Mouse (Mus musculus) limb, embryonic 14.5 days (tissue): Measurements from ENCODE around the gene Sf3b6. TPM values are rescaled to one million over a fixed set of nuclear protein-coding genes. Genes with fewer than 3 reads are reported as not detected.
"Not testable (repeated sequence)": the region's sequence is repeated elsewhere in the genome, so short reads cannot be mapped to it uniquely, and the experiment has no call there.

ENCODE experiments used
- ATAC-seq: fragments of 200-750 bp; cut with Nextera tagmentation; 2 replicates; pipeline ENCODE4 v1.8.0; 2017; ENCODE audit warnings: low read depth, moderate number of reproducible peaks, moderate TSS enrichment; ENCODE audit not compliant: low FRiP score
- DNase-seq: peaks from one replicate; pipeline ENCODE4 v3.0.0-alpha.2; 2015; ENCODE audit warnings: low spot score
- H3K27ac ChIP-seq: fragments of 300-500 bp; sonication (generic); replicated peaks from 2 replicates; pipeline ENCODE4 v1.5.1; 2014; ENCODE audit warnings: low read depth, mild to moderate bottlenecking, low read length, moderate library complexity, mixed read lengths
- H3K27me3 ChIP-seq: fragments of 300-500 bp; sonication (generic); 2 replicates; pipeline ENCODE4 v1.6.1; 2014; ENCODE audit warnings: low read length, mixed read lengths; ENCODE audit not compliant: control insufficient read depth, insufficient read depth
- H3K36me3 ChIP-seq: fragments of 300-500 bp; sonication (generic); 2 replicates; pipeline ENCODE4 v1.6.1; 2014; ENCODE audit warnings: mild to moderate bottlenecking, low read length, moderate library complexity, mixed read lengths; ENCODE audit not compliant: control insufficient read depth, insufficient read depth
- H3K4me1 ChIP-seq: fragments of 300-500 bp; sonication (generic); 2 replicates; pipeline ENCODE4 v1.6.1; 2014; ENCODE audit warnings: antibody characterized with exemption, low read length, mixed read lengths; ENCODE audit not compliant: control insufficient read depth, insufficient read depth
- H3K4me2 ChIP-seq: fragments of 300-500 bp; sonication (generic); replicated peaks from 2 replicates; pipeline ENCODE4 v1.6.1; 2014; ENCODE audit warnings: low read depth, mild to moderate bottlenecking, low read length, moderate library complexity; ENCODE audit not compliant: severe bottlenecking
- H3K4me3 ChIP-seq: fragments of 300-500 bp; sonication (generic); replicated peaks from 2 replicates; pipeline ENCODE4 v1.5.1; 2014; ENCODE audit warnings: low read length
- H3K9ac ChIP-seq: fragments of 300-500 bp; sonication (generic); 2 replicates; pipeline ENCODE4 v1.6.1; 2014; ENCODE audit warnings: mild to moderate bottlenecking, low read depth, low read length, moderate library complexity; ENCODE audit not compliant: severe bottlenecking
- H3K9me3 ChIP-seq: fragments of 300-500 bp; sonication (generic); 2 replicates; pipeline ENCODE4 v1.6.1; 2016; ENCODE audit warnings: low read length; ENCODE audit not compliant: control insufficient read depth
- POLR2A ChIP-seq: fragments of 200-500 bp; IDR thresholded peaks from 2 replicates; pipeline ENCODE4 v1.8.0; 2012; ENCODE audit warnings: inconsistent platforms, mild to moderate bottlenecking, moderate library complexity, borderline replicate concordance; ENCODE audit not compliant: insufficient read depth, insufficient read length; ENCODE audit errors: extremely low read depth
- WGBS: fragments of 180-500 bp; shearing (Covaris S2); extraction: QIAGEN DNeasy Blood & Tissue Kit; methylation state at CpG from one replicate; pipeline ENCODE4 v1.1.7; 2014; 5-methylcytosine and 5-hydroxymethylcytosine counted together
- polyA plus RNA-seq, 2 experiments: library from polyadenylated mRNA; depleted of rRNA in 1 of 2; stranded (reverse) in 1 of 2; unstranded in 1 of 2; fragments of >200 nt; fragmentation: Nextera tagmentation in 1 of 2; extraction: Ambion mirVana in 1 of 2; gene quantifications; 2 replicates each; pipeline versions ENCODE4 v1.2.1 to v1.2.3; 2012 to 2014

The Sf3b6 gene
- polyA plus RNA-seq, 2 experiments = 179 to 307 TPM

DNA sequence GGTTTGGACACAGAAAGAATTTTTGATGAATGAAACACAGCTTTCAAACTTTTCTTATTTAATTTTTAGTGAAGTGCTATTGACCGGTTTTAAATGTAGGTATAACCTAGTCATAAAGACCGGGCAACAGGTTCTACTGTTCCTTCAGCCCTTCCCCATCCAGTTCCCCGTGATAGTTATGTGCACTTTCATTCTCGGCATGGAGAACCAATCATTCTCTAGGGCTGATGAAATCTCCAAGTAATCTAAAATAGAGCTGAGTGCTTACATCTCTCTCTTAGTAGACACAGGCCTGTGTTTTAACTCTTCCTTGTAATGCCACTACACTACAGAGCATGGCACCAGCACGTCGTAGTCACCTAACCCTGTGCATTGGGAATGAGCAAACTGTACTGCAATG is 39.6 kb upstream of the Sf3b6 start:
- H3K4me3 ChIP-seq = no peak overlapping the region
- no peaks in the 10 kb centered on the region for H3K36me3 ChIP-seq
- ATAC-seq = no peak
- H3K27ac ChIP-seq = no peak overlapping the region
- DNase-seq = no peak
- TF ChIP-seq POLR2A = no peak
- no peak overlapping the region for H3K9ac ChIP-seq
- H3K4me2 ChIP-seq = no peak overlapping the region
- no peaks in the 10 kb centered on the region for H3K27me3 ChIP-seq
- 85% methylated on average over 6 of the region's 6 CpGs for WGBS
- H3K9me3 ChIP-seq = no peaks in the 10 kb centered on the region
- no peaks in the 10 kb centered on the region for H3K4me1 ChIP-seq

DNA sequence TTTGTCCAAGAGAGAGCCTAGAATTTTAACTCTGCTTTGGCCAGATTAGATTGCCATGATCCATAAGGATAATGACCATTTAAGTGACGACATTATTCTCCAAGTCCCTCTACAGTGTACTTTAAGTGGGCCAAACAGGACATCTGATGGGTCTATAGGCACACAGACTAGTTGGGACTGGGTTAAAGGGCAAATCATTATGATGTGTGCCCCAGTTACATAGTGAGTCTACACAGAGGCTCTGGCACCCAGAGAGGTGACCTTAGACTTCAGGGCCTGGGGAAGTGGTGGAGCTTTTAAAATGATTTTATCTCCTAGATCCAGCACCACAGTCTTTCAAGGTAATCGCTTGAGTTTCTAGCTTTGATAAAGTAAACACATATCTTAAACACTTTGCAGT is 37.1 kb upstream of the Sf3b6 start:
- no peaks in the 10 kb centered on the region for H3K4me1 ChIP-seq
- H3K9me3 ChIP-seq = no peaks in the 10 kb centered on the region
- H3K27me3 ChIP-seq = no peaks in the 10 kb centered on the region
- ATAC-seq (no peak), DNase-seq (no peak)
- no peak for TF ChIP-seq POLR2A
- no peak overlapping the region for H3K4me3 ChIP-seq
- no peak overlapping the region for H3K9ac ChIP-seq
- H3K4me2 ChIP-seq = no peak overlapping the region
- H3K27ac ChIP-seq = no peak overlapping the region
- H3K36me3 ChIP-seq = no peaks in the 10 kb centered on the region
- 71% methylated on average over 2 of the region's 2 CpGs for WGBS

DNA sequence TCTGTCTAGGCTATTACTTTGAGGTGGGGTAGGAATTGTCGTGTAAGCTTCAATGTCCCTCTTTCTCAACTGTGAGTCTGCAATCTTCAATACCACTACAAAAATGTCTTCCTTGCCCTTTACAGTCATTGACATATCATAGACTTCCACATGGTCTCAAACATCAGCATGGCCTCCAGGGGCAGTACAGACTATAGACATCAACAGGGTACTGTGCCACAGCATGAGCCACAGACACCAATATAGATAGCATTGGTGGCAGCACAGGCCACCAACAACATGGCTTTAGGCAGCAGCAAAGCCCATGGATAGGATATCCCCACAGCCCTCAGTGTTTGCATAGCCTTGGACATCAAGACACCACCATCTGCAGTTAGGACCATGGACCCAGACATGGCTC is 36.1 kb upstream of the Sf3b6 start:
- no peak for TF ChIP-seq POLR2A
- DNase-seq = no peak
- Histone ChIP-seq H3K27ac (no peak overlapping the region), H3K4me3 (no peak overlapping the region), H3K36me3 (no peaks in the 10 kb centered on the region), H3K4me1 (no peaks in the 10 kb centered on the region), H3K9ac (no peak overlapping the region), H3K4me2 (no peak overlapping the region), H3K27me3 (no peaks in the 10 kb centered on the region), H3K9me3 (no peaks in the 10 kb centered on the region)
- 83% methylated on average over 1 of the region's 1 CpGs for WGBS
- no peak for ATAC-seq

DNA sequence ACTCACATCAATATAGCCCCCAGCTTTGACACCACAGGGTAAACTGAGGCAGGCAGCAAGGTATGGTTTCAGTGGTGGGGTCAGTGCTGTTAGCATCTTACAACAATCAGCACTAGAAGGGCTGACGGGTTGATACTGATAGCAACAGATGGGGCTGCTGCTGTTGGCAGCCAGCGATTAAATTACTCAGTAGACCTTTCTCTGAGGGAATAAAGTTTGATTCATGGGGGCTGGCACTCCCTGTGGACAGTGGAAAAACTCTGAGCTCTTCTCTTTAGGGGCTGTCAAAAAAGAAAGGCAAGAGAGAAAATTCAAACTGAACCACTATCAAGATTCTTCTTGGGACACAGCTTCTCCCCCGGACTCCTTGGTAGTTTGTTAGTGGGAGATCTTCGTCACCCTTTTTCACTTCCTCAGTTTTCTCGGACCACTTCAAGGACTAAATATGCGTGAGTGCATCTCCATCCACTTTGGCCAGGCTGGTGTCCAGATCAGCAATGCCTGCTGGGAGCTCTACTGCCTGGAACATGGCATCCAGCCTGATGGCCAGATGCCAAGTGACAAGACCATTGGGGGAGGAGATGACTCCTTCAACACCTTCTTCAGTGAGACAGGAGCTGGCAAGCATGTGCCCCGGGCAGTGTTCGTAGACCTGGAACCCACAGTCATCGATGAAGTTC is 35.5 kb upstream of the Sf3b6 start:
- DNase-seq = not testable (repeated sequence)

DNA sequence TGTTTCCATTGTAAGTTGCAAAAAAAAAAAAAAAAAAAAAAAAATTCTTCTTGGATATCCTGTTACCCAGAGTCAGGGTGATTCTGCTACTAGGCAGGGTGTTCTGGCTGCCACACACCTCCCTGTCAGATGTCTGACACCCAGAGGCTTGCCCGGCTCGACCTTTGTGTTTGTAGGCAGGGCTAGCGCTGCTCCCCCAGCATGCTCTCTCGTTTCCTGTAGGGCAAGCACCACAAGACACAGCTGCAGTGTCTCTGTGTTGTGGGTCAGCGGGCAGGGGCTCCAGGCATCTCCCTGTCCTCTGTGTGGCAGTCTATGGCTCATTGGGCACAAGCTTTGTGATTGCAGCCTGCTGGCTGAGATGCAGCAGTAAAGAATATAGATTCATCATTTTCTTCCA is 33.7 kb upstream of the Sf3b6 start:
- DNase-seq = no peak
- Histone ChIP-seq H3K9me3 (no peaks in the 10 kb centered on the region), H3K4me2 (no peak overlapping the region), H3K36me3 (no peaks in the 10 kb centered on the region), H3K9ac (no peak overlapping the region), H3K4me1 (no peaks in the 10 kb centered on the region), H3K27me3 (no peaks in the 10 kb centered on the region), H3K27ac (no peak overlapping the region), H3K4me3 (no peak overlapping the region)
- WGBS = 50% methylated on average over 5 of the region's 5 CpGs
- no peak for ATAC-seq
- TF ChIP-seq POLR2A = no peak

More for the DNA sequence above, 35.5 kb upstream of the Sf3b6 start:
- not testable (repeated sequence) for H3K4me2 ChIP-seq, H3K36me3 ChIP-seq, ATAC-seq, H3K4me3 ChIP-seq, H3K9ac ChIP-seq, H3K4me1 ChIP-seq, H3K27me3 ChIP-seq, H3K9me3 ChIP-seq, H3K27ac ChIP-seq
- 91% methylated on average over 7 of the region's 9 CpGs for WGBS

DNA sequence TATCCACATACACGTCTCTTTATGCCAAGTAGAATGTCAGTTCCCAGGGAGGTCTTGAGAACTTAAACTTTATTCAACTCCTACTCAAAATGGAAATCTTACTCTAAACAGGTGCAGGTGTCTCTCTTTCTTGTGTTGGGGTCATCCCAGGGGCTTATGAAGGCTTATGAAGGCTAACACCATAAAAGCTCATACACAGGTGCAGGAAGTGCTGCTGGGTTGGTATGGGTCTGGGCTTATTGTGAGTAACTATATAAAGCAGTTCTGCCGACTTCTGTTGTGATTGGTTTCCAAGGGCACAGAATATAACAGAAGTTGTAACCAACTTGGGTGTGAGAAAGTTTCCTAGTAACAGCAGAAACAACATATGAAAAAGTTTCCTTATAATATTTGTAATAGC is 32.9 kb upstream of the Sf3b6 start:
- Histone ChIP-seq H3K9ac (no peak overlapping the region), H3K9me3 (no peaks in the 10 kb centered on the region), H3K4me1 (no peaks in the 10 kb centered on the region), H3K4me3 (no peak overlapping the region), H3K4me2 (no peak overlapping the region), H3K27me3 (no peaks in the 10 kb centered on the region), H3K27ac (no peak overlapping the region), H3K36me3 (no peaks in the 10 kb centered on the region)
- DNase-seq (no peak), ATAC-seq (peak; percentile 60; the same call in 1 of the 2 replicates)
- 68% methylated on average over 2 of the region's 2 CpGs for WGBS
- TF ChIP-seq POLR2A = no peak

DNA sequence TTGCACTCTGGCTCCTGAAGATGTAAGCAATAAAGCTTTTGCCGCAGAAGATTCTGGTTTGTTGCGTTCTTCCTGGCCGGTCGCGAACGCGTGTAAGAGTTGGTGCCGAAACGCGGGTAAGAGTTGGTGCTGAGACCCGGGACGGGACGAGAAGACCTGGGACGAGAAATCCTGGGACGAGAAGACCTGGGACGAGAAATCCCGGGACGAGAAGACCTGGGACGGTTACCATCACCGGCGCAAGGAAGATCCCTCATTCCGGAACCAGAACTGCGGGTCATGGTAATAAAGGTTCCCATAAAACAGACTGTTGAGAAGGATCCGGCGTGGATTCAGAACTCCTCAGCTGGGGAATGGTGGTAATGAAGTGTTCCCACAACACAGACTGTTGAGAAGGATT is 29.2 kb upstream of the Sf3b6 start:
- H3K36me3 ChIP-seq, H3K27ac ChIP-seq, H3K4me3 ChIP-seq, H3K4me2 ChIP-seq, H3K9me3 ChIP-seq, H3K9ac ChIP-seq, ATAC-seq, H3K27me3 ChIP-seq, DNase-seq, H3K4me1 ChIP-seq: not testable (repeated sequence)
- WGBS = 95% methylated on average over 25 of the region's 25 CpGs
